Mouse (Mus musculus): ENCODE measurements around the gene Ppil4.

Gene Ppil4

GRCm38 (mm10) chr10:7866762-7867665 is 74.3 kb downstream of the Ppil4 start:
- Histone ChIP-seq H3K4me1 (replicated peaks; ENCODE audit: low read depth, low read length) (peaks cover 20% of the 10 kb centered on the region), H3K36me3 (ENCODE audit: insufficient read depth, low read length) (no peaks in the 10 kb centered on the region), H3K27me3 (ENCODE audit: insufficient read depth, low read length) (peaks cover 37% of the 10 kb centered on the region), H3K4me3 (replicated peaks; ENCODE audit: low read length) (peak overlapping the region; percentile 77), H3K9me3 (ENCODE audit: low read length) (0 out of 2 replicates have a peak, but pooled peaks cover 4% of the 10 kb centered on the region)
- no peak for TF ChIP-seq CTCF (conservative IDR thresholded peaks at IDR 0.05; ENCODE audit: low read length)
- TF ChIP-seq POU5F1 (IDR thresholded peaks at IDR 0.05; ENCODE audit: borderline replicate concordance, low read length) = no peak
- TF ChIP-seq NANOG (IDR thresholded peaks at IDR 0.05; ENCODE audit: borderline replicate concordance, low read length) = no peak

- TF ChIP-seq NANOG (IDR thresholded peaks at IDR 0.05; ENCODE audit: borderline replicate concordance, low read length) (no peak), POU5F1 (IDR thresholded peaks at IDR 0.05; ENCODE audit: borderline replicate concordance, low read length) (no peak), CTCF (conservative IDR thresholded peaks at IDR 0.05; ENCODE audit: low read length) (no peak)
- H3K27me3 ChIP-seq (ENCODE audit: insufficient read depth, low read length) = peaks cover 37% of the 10 kb centered on the region
- no peaks in the 10 kb centered on the region for H3K36me3 ChIP-seq (ENCODE audit: insufficient read depth, low read length)
Observed at GRCm38 (mm10) chr10:7867666-7868030, 75.0 kb downstream of the Ppil4 start.

GRCm38 (mm10) chr10:7869746-7870145 is 77.1 kb downstream of the Ppil4 start:
- Histone ChIP-seq H3K27me3 (ENCODE audit: insufficient read depth, low read length) (peaks cover 37% of the 10 kb centered on the region), H3K4me1 (replicated peaks; ENCODE audit: low read depth, low read length) (peaks cover 14% of the 10 kb centered on the region), H3K36me3 (ENCODE audit: insufficient read depth, low read length) (no peaks in the 10 kb centered on the region), H3K9me3 (ENCODE audit: low read length) (0 out of 2 replicates have a peak, but pooled peaks cover 4% of the 10 kb centered on the region), H3K4me3 (replicated peaks; ENCODE audit: low read length) (no peak overlapping the region)
- no peak for TF ChIP-seq POU5F1 (IDR thresholded peaks at IDR 0.05; ENCODE audit: borderline replicate concordance, low read length)
- TF ChIP-seq CTCF (conservative IDR thresholded peaks at IDR 0.05; ENCODE audit: low read length) = no peak
- no peak for TF ChIP-seq NANOG (IDR thresholded peaks at IDR 0.05; ENCODE audit: borderline replicate concordance, low read length)

More at GRCm38 (mm10) chr10:7867666-7868030, 75.0 kb downstream of the Ppil4 start:
- H3K4me3 ChIP-seq (replicated peaks; ENCODE audit: low read length) = peak overlapping the region; percentile 77
- H3K9me3 ChIP-seq (ENCODE audit: low read length) = 0 out of 2 replicates have a peak, but pooled peaks cover 4% of the 10 kb centered on the region
- peaks cover 18% of the 10 kb centered on the region for H3K4me1 ChIP-seq (replicated peaks; ENCODE audit: low read depth, low read length)

GRCm38 (mm10) chr10:7870571-7871315 is 78.1 kb downstream of the Ppil4 start:
- H3K27me3 ChIP-seq (ENCODE audit: insufficient read depth, low read length) = peaks cover 37% of the 10 kb centered on the region
- TF ChIP-seq NANOG (IDR thresholded peaks at IDR 0.05; ENCODE audit: borderline replicate concordance, low read length) = no peak
- peak; percentile 75 for TF ChIP-seq CTCF (conservative IDR thresholded peaks at IDR 0.05; ENCODE audit: low read length)

GRCm38 (mm10) chr10:7871381-7872020 is 78.8 kb downstream of the Ppil4 start:
- no peaks in the 10 kb centered on the region for H3K36me3 ChIP-seq (ENCODE audit: insufficient read depth, low read length)
- H3K4me3 ChIP-seq (replicated peaks; ENCODE audit: low read length) = no peak overlapping the region
- peaks cover 33% of the 10 kb centered on the region for H3K27me3 ChIP-seq (ENCODE audit: insufficient read depth, low read length)
- TF ChIP-seq CTCF (conservative IDR thresholded peaks at IDR 0.05; ENCODE audit: low read length) = no peak
- TF ChIP-seq POU5F1 (IDR thresholded peaks at IDR 0.05; ENCODE audit: borderline replicate concordance, low read length) = no peak
- no peak for TF ChIP-seq NANOG (IDR thresholded peaks at IDR 0.05; ENCODE audit: borderline replicate concordance, low read length)
- peaks cover 5% of the 10 kb centered on the region for H3K9me3 ChIP-seq (ENCODE audit: low read length)
- peaks cover 14% of the 10 kb centered on the region for H3K4me1 ChIP-seq (replicated peaks; ENCODE audit: low read depth, low read length)

More at GRCm38 (mm10) chr10:7870571-7871315, 78.1 kb downstream of the Ppil4 start:
- Histone ChIP-seq H3K36me3 (ENCODE audit: insufficient read depth, low read length) (no peaks in the 10 kb centered on the region), H3K4me3 (replicated peaks; ENCODE audit: low read length) (no peak overlapping the region), H3K9me3 (ENCODE audit: low read length) (no peaks in the 10 kb centered on the region), H3K4me1 (replicated peaks; ENCODE audit: low read depth, low read length) (peaks cover 14% of the 10 kb centered on the region)

Measured in E14TG2a.4 (cell line).